Comparison of ENCODE assay signal across 8 mouse cellular contexts in genomic region chrX:143518917-143519316, GRCm38 (mm10). TPM values are rescaled to one million over a fixed set of nuclear protein-coding genes. Genes with fewer than 3 reads are reported as not detected.
DNase-seq lines count a peak whose midpoint lies in the region; ATAC-seq lines count a peak whose summit lies in the region.

No protein-coding gene starts in this region.

- peak overlapping the region; percentile 36 for H3K9ac ChIP-seq in heart, embryonic 15.5 days
- H3K9ac ChIP-seq in limb, embryonic 13.5 days, result peak overlapping the region; percentile 65

- ATAC-seq in heart, embryonic 15.5 days (replicated peaks; ENCODE audit: insufficient number of reproducible peaks, insufficient read depth, low FRiP score, low read depth), result no peak
- no peak for ATAC-seq in limb, embryonic 13.5 days (ENCODE audit: low FRiP score, low read depth)

- no peaks in the 10 kb centered on the region for H3K4me1 ChIP-seq in heart, embryonic 15.5 days (replicated peaks)
- no peaks in the 10 kb centered on the region for H3K4me1 ChIP-seq in limb, embryonic 13.5 days

- H3K9me3 ChIP-seq in heart, embryonic 15.5 days (replicated peaks), result no peaks in the 10 kb centered on the region
- H3K9me3 ChIP-seq in limb, embryonic 13.5 days, result no peaks in the 10 kb centered on the region

- H3K36me3 ChIP-seq in heart, embryonic 15.5 days, result no peaks in the 10 kb centered on the region
- no peaks in the 10 kb centered on the region for H3K36me3 ChIP-seq in limb, embryonic 13.5 days

- no peak for DNase-seq in heart, adult 11 months
- DNase-seq in NIH3T3 (ENCODE audit: low read depth) (peak; percentile 73), MN1 (ENCODE audit: low spot score) (no peak)
- DNase-seq in frontal cortex, postnatal 10 days (ENCODE audit: low spot score in 2 of 2), result peak; percentile 5 to 12
- no peak for DNase-seq in thymus, postnatal 0 days (ENCODE audit: low spot score)
- no peak for DNase-seq in kidney, postnatal 14 days

- H3K4me2 ChIP-seq in heart, embryonic 15.5 days, result peak overlapping the region; percentile 69
- peak overlapping the region; percentile 63 for H3K4me2 ChIP-seq in limb, embryonic 13.5 days (replicated peaks)

- peaks cover 10% of the 10 kb centered on the region; the same call in 1 of the 2 replicates for H3K27me3 ChIP-seq in heart, embryonic 15.5 days
- peaks cover 20% of the 10 kb centered on the region; the same call in 1 of the 2 replicates for H3K27me3 ChIP-seq in limb, embryonic 13.5 days

- H3K27ac ChIP-seq in heart, embryonic 15.5 days, result no peak overlapping the region
- H3K27ac ChIP-seq in limb, embryonic 13.5 days, result no peak overlapping the region

- H3K4me3 ChIP-seq in heart, embryonic 15.5 days, result peak overlapping the region; percentile 44
- H3K4me3 ChIP-seq in limb, embryonic 13.5 days, result peak overlapping the region; percentile 45

- WGBS in heart, embryonic 15.5 days, result 16% methylated on average over 7 of the region's 7 CpGs
- WGBS in limb, embryonic 13.5 days, result 16% methylated on average over 5 of the region's 7 CpGs

RNA-seq across cellular contexts. Expression of gene Pak3, which starts 0.5 kb away (rescaled TPM):
- 7.5 and 8.2 TPM in 2 replicates for polyA plus RNA-seq in heart, embryonic 15.5 days (2015; fragmentation: Nextera tagmentation; extraction: Ambion mirVana)
- polyA plus RNA-seq in limb, embryonic 13.5 days (2015; fragmentation: Nextera tagmentation; extraction: Ambion mirVana), result 20.4 and 22.2 TPM in 2 replicates
- 3.9 and 4.1 TPM in 2 replicates for polyA plus RNA-seq in thymus, postnatal 0 days (2015; fragmentation: Nextera tagmentation; extraction: Ambion mirVana)

Comparison
In these comparisons a context has a peak if more than half of its experiments do, and no peak if none do; other contexts are left out.
1. DNase-seq: peak in NIH3T3 (single experiment) and frontal cortex, postnatal 10 days (2 of 2); none in heart, adult 11 months (single experiment), thymus, postnatal 0 days (single experiment), kidney, postnatal 14 days (single experiment) and MN1 (single experiment).